Comparison of ENCODE assay signal across 8 mouse cellular contexts in the genomic region with DNA sequence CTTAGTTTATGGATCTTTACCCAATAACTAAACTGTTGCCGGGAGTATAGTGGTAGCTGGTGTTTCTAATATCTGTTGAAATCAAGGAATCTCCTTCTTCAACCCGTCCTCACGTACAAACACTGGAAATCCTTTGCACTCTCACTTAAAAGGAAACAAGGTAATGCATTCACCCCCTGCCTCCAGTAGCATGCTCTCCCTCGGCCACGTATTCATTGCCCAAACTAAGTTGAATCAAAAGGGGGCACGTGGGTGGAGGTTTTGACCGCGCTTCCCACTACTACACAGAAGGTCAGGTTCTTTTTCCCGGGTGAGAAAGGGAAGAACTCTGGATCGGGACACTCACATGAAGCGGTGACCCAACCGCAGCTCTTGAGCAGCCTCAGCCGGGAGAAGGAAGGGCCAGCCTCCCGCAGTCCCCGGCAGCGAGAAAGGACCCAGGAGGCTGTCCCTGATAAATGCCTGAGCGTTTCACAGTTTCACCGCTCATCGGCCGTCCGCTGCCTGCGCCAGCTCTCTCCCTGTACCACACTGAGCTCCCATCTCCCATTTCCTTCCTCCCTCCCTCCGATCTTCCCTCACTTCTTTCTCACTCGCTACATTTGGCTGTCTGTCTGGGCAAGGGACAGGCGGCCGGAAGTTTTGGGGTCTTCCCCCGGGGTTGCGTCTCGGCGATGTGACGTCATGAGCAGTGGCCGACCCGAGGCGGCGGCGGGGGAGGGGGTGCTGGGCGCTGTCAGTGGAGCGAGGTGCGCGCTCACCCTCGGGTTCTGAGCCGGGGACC. TPM values are rescaled to one million over a fixed set of nuclear protein-coding genes. Genes with fewer than 3 reads are reported as not detected.
A peak's percentile ranks its signal among the peaks of the same experiment; 100 is the strongest.
DNase-seq lines count a peak whose midpoint lies in the region; ATAC-seq and TF ChIP-seq lines count a peak whose summit lies in the region.

A gene (plus strand): TSS at position 698 of the 784 bp plus-strand sequence.

- H3K9me3 ChIP-seq in embryonic facial prominence, embryonic 15.5 days (replicated peaks) = no peaks in the 10 kb centered on the region
- H3K9me3 ChIP-seq in limb, embryonic 14.5 days (ENCODE audit: control insufficient read depth, low read length) = no peaks in the 10 kb centered on the region
- H3K9me3 ChIP-seq in midbrain, postnatal 0 days (ENCODE audit: low read length) = no peaks in the 10 kb centered on the region

- H3K4me1 ChIP-seq in bone marrow, adult 2 months (ENCODE audit: control insufficient read depth, insufficient read depth, low read length) = no peaks in the 10 kb centered on the region; the same call in 1 of the 2 replicates
- peaks cover 11% of the 10 kb centered on the region for H3K4me1 ChIP-seq in embryonic facial prominence, embryonic 15.5 days
- peaks cover 6% of the 10 kb centered on the region; the same call in 1 of the 2 replicates for H3K4me1 ChIP-seq in limb, embryonic 14.5 days (ENCODE audit: control insufficient read depth, insufficient read depth, low read length)
- no peaks in the 10 kb centered on the region; the same call in 1 of the 2 replicates for H3K4me1 ChIP-seq in midbrain, postnatal 0 days (ENCODE audit: insufficient read depth, low read length)

- peak within 1 kb of the TSS; percentile 85 for H3K9ac ChIP-seq in embryonic facial prominence, embryonic 15.5 days
- H3K9ac ChIP-seq in limb, embryonic 14.5 days (ENCODE audit: low read depth, low read length, severe bottlenecking) = peak within 1 kb of the TSS; percentile 92
- peak within 1 kb of the TSS; percentile 73 for H3K9ac ChIP-seq in midbrain, postnatal 0 days (replicated peaks; ENCODE audit: low read length, poor library complexity, severe bottlenecking)

- peaks cover 2% of the 10 kb centered on the region; the same call in 1 of the 2 replicates for H3K36me3 ChIP-seq in embryonic facial prominence, embryonic 15.5 days
- H3K36me3 ChIP-seq in limb, embryonic 14.5 days (ENCODE audit: control insufficient read depth, insufficient read depth, low read length) = peaks cover 16% of the 10 kb centered on the region
- H3K36me3 ChIP-seq in midbrain, postnatal 0 days (ENCODE audit: insufficient read depth, low read length) = peaks cover 4% of the 10 kb centered on the region; the same call in 1 of the 2 replicates

- H3K4me3 ChIP-seq in bone marrow, adult 2 months (replicated peaks; ENCODE audit: control insufficient read depth, low read depth, low read length) = peak within 1 kb of the TSS; percentile 96
- H3K4me3 ChIP-seq in embryonic facial prominence, embryonic 15.5 days (replicated peaks) = peak within 1 kb of the TSS; percentile 89
- H3K4me3 ChIP-seq in limb, embryonic 14.5 days (replicated peaks; ENCODE audit: low read length) = peak within 1 kb of the TSS; percentile 77
- peak within 1 kb of the TSS; percentile 55 for H3K4me3 ChIP-seq in midbrain, postnatal 0 days (ENCODE audit: low read depth, low read length)

- ATAC-seq in embryonic facial prominence, embryonic 15.5 days (ENCODE audit: insufficient number of reproducible peaks, low FRiP score, low TSS enrichment, low read depth) = peak; percentile 97
- peak; percentile 98 for ATAC-seq in limb, embryonic 14.5 days (ENCODE audit: low FRiP score, low read depth)
- ATAC-seq in midbrain, postnatal 0 days (ENCODE audit: low FRiP score) = peak; percentile 98

- WGBS in bone marrow, adult 2 months = under 1% methylated on average over 42 of the region's 42 CpGs
- under 1% methylated on average over 42 of the region's 42 CpGs for WGBS in embryonic facial prominence, embryonic 15.5 days
- WGBS in limb, embryonic 14.5 days = under 1% methylated on average over 32 of the region's 42 CpGs
- under 1% methylated on average over 42 of the region's 42 CpGs for WGBS in midbrain, postnatal 0 days

- H3K4me2 ChIP-seq in embryonic facial prominence, embryonic 15.5 days (replicated peaks) = peak within 1 kb of the TSS; percentile 67
- H3K4me2 ChIP-seq in limb, embryonic 14.5 days (replicated peaks; ENCODE audit: low read depth, low read length, severe bottlenecking) = peak within 1 kb of the TSS; percentile 63
- peak within 1 kb of the TSS; percentile 76 for H3K4me2 ChIP-seq in midbrain, postnatal 0 days (ENCODE audit: low read depth, low read length, poor library complexity, severe bottlenecking)

- no peak for TF ChIP-seq CTCF in bone marrow, adult 2 months (IDR thresholded peaks at IDR 0.05; ENCODE audit: control insufficient read depth, insufficient read depth, low read length)
- TF ChIP-seq CTCF in midbrain, postnatal 0 days (IDR thresholded peaks at IDR 0.05) = no peak

- TF ChIP-seq POLR2A in bone marrow, adult 2 months (IDR thresholded peaks at IDR 0.05; ENCODE audit: borderline replicate concordance, control insufficient read depth, low read depth, low read length) = peak; percentile 45; the same call in 1 of the 2 replicates
- 0 out of 2 replicates have a peak, but pooled peaks have one; percentile 57 for TF ChIP-seq POLR2A in limb, embryonic 14.5 days (IDR thresholded peaks at IDR 0.05; ENCODE audit: borderline replicate concordance, extremely low read depth, insufficient read depth, insufficient read length)

- peak; percentile 93 for DNase-seq in 416B (ENCODE audit: low read depth)
- DNase-seq in heart, adult 8-10 months (ENCODE audit: low spot score) = peak; percentile 92
- DNase-seq in kidney, adult 9 months = peak; percentile 95
- DNase-seq in limb, embryonic 14.5 days (ENCODE audit: low spot score) = peak; percentile 92
- DNase-seq in midbrain, postnatal 0 days (ENCODE audit: low spot score) = peak; percentile 93
- DNase-seq in spleen, postnatal 14 days (ENCODE audit: low spot score in 2 of 2) = peak; percentile 77 to 87

- H3K27ac ChIP-seq in bone marrow, adult 2 months (ENCODE audit: control insufficient read depth, insufficient read depth, low read depth, low read length, poor library complexity) = peak within 1 kb of the TSS; percentile 94
- peak within 1 kb of the TSS; percentile 95 for H3K27ac ChIP-seq in embryonic facial prominence, embryonic 15.5 days (replicated peaks)
- peak within 1 kb of the TSS; percentile 96 for H3K27ac ChIP-seq in limb, embryonic 14.5 days (replicated peaks; ENCODE audit: low read depth, low read length)
- H3K27ac ChIP-seq in midbrain, postnatal 0 days (ENCODE audit: low read depth, low read length) = peak within 1 kb of the TSS; percentile 86

- no peaks in the 10 kb centered on the region for H3K27me3 ChIP-seq in embryonic facial prominence, embryonic 15.5 days
- no peaks in the 10 kb centered on the region for H3K27me3 ChIP-seq in limb, embryonic 14.5 days (ENCODE audit: control insufficient read depth, insufficient read depth, low read length)
- no peaks in the 10 kb centered on the region for H3K27me3 ChIP-seq in midbrain, postnatal 0 days (ENCODE audit: insufficient read depth, low read length)

RNA-seq across cellular contexts. Expression of the gene that starts here (rescaled TPM):
- polyA plus RNA-seq in bone marrow, adult 2 months (2011; ENCODE audit: insufficient read depth, insufficient read length, low replicate concordance, missing spikeins) = 3.0 and 7.0 TPM in 2 replicates
- polyA plus RNA-seq in embryonic facial prominence, embryonic 15.5 days (2015; fragmentation: Nextera tagmentation; extraction: Ambion mirVana) = 21.8 and 25.0 TPM in 2 replicates
- total RNA-seq in heart, adult 8-10 months (2022) = 10 to 100 TPM; 12.1 to 14.5 (median 13.9) TPM
- 7.4 and 7.9 TPM in 2 replicates for polyA plus RNA-seq in limb, embryonic 14.5 days (2012; rRNA removed)
- polyA plus RNA-seq in limb, embryonic 14.5 days (2014; fragmentation: Nextera tagmentation; extraction: Ambion mirVana) = 19.1 and 22.1 TPM in 2 replicates
- total RNA-seq in midbrain, postnatal 0 days (2014; rRNA removed) = 43.5 and 45.6 TPM in 2 replicates
- polyA plus RNA-seq in midbrain, postnatal 0 days (2015; fragmentation: Nextera tagmentation; extraction: Ambion mirVana) = 31.0 and 33.2 TPM in 2 replicates

Comparison
In these comparisons a context has a peak if more than half of its experiments do, and no peak if none do; other contexts are left out.
1. Peak in every context shown above with its lines: DNase-seq, ATAC-seq, H3K4me3 ChIP-seq and H3K27ac ChIP-seq.